In genomic region chr1:176930981-176931500, GRCm38 (mm10) we compare ENCODE assay signal across 21 mouse cellular contexts.
DNase-seq lines count a peak whose midpoint lies in the region; ATAC-seq and TF ChIP-seq lines count a peak whose summit lies in the region.
"Had no signal": no experiment of that assay in that cellular context is flagged by ENCODE, and none has a peak within 500 bp of the region (broad histone marks: within the 10 kb centered on the region; RNA-seq: fewer than 3 reads in every experiment).

No protein-coding gene starts in this region.

- H3K9ac ChIP-seq in hindbrain, embryonic 15.5 days, result no peak overlapping the region
- H3K9ac ChIP-seq in hindbrain, embryonic 13.5 days, result no peak overlapping the region
- H3K9ac ChIP-seq: embryonic facial prominence, embryonic 15.5 days; heart, embryonic 13.5 days; hindbrain, embryonic 12.5 days had no signal

- no peak overlapping the region for H3K4me2 ChIP-seq in hindbrain, embryonic 15.5 days
- H3K4me2 ChIP-seq in hindbrain, embryonic 13.5 days, result no peak overlapping the region
- H3K4me2 ChIP-seq: embryonic facial prominence, embryonic 15.5 days; heart, embryonic 13.5 days; hindbrain, embryonic 12.5 days had no signal

- no peak for ATAC-seq in hindbrain, embryonic 15.5 days (ENCODE audit: low FRiP score, low read depth)
- ATAC-seq in hindbrain, embryonic 13.5 days (ENCODE audit: low FRiP score), result no peak
- ATAC-seq: CD4-positive, CD25-positive, alpha-beta regulatory T cell, adult 4 months had no signal

- no peaks in the 10 kb centered on the region for H3K27me3 ChIP-seq in cerebellum, adult 2 months (ENCODE audit: control insufficient read depth, insufficient read depth, low read length)
- no peaks in the 10 kb centered on the region for H3K27me3 ChIP-seq in hindbrain, embryonic 15.5 days
- no peaks in the 10 kb centered on the region for H3K27me3 ChIP-seq in hindbrain, embryonic 13.5 days
- H3K27me3 ChIP-seq: embryonic facial prominence, embryonic 15.5 days; heart, embryonic 13.5 days; hindbrain, embryonic 12.5 days had no signal

- no peaks in the 10 kb centered on the region for H3K9me3 ChIP-seq in hindbrain, embryonic 15.5 days
- no peaks in the 10 kb centered on the region for H3K9me3 ChIP-seq in hindbrain, embryonic 13.5 days
- H3K9me3 ChIP-seq: embryonic facial prominence, embryonic 15.5 days; G1E; heart, embryonic 13.5 days; hindbrain, embryonic 12.5 days had no signal

- peak overlapping the region; percentile 94 for H3K27ac ChIP-seq in cerebellum, adult 2 months (ENCODE audit: insufficient read depth, low read length)
- H3K27ac ChIP-seq in hindbrain, embryonic 15.5 days (replicated peaks), result peak overlapping the region; percentile 38
- no peak overlapping the region; the same call in 1 of the 2 replicates for H3K27ac ChIP-seq in hindbrain, embryonic 13.5 days
- H3K27ac ChIP-seq in left cerebral cortex, adult 2 months, result peak overlapping the region; percentile 94
- H3K27ac ChIP-seq: embryonic facial prominence, embryonic 15.5 days; gastrocnemius, adult 2 months; heart, embryonic 13.5 days; hindbrain, embryonic 12.5 days had no signal

- TF ChIP-seq CTCF in cerebellum, adult 2 months (IDR thresholded peaks at IDR 0.05; ENCODE audit: borderline replicate concordance, insufficient read depth, low read depth, low read length), result no peak
- no peak for TF ChIP-seq CTCF in left cerebral cortex, adult 2 months (IDR thresholded peaks at IDR 0.05)

- peak overlapping the region; percentile 15 for H3K4me3 ChIP-seq in cerebellum, adult 2 months (replicated peaks; ENCODE audit: insufficient read depth, low read depth, low read length)
- no peak overlapping the region for H3K4me3 ChIP-seq in hindbrain, embryonic 15.5 days
- H3K4me3 ChIP-seq in hindbrain, embryonic 13.5 days, result no peak overlapping the region
- 0 out of 2 replicates have a peak overlapping the region, but pooled peaks have one; percentile 1 for H3K4me3 ChIP-seq in left cerebral cortex, adult 2 months
- H3K4me3 ChIP-seq: embryonic facial prominence, embryonic 15.5 days; erythroblast, embryonic 14.5 days; gastrocnemius, adult 2 months; heart, embryonic 13.5 days; hindbrain, embryonic 12.5 days had no signal

- WGBS in cerebellum, adult 2 months, result 16% methylated on average over 4 of the region's 4 CpGs
- 65% methylated on average over 4 of the region's 4 CpGs for WGBS in hindbrain, embryonic 15.5 days
- WGBS in hindbrain, embryonic 13.5 days, result 84% methylated on average over 4 of the region's 4 CpGs

- no peak for DNase-seq in cerebellum, adult 2 months
- no peak for DNase-seq in cerebellum, adult 9-11 months
- no peak for DNase-seq in left cerebral cortex, adult 2 months (ENCODE audit: extremely low spot score in 1 of 2, low spot score in 2 of 2)
- no peak for DNase-seq in left cerebral cortex, postnatal 14 days (ENCODE audit: low spot score in 2 of 2)
- no peak for DNase-seq in kidney, postnatal 4 days
- DNase-seq: adrenal gland, adult 8-10 months; adrenal gland, postnatal 36 days; B cell, adult 2 months; embryo, embryonic 11 days; gastrocnemius, adult 2 months; gastrocnemius, postnatal 25 days; heart, postnatal 36 days; kidney, adult 11 months had no signal

- H3K4me1 ChIP-seq in cerebellum, adult 2 months (ENCODE audit: control insufficient read depth, insufficient read depth, low read length), result peaks cover 44% of the 10 kb centered on the region
- H3K4me1 ChIP-seq in hindbrain, embryonic 15.5 days (replicated peaks), result peaks cover 24% of the 10 kb centered on the region
- H3K4me1 ChIP-seq in hindbrain, embryonic 13.5 days (replicated peaks), result peaks cover 13% of the 10 kb centered on the region; the same call in 1 of the 2 replicates

- no peaks in the 10 kb centered on the region for H3K36me3 ChIP-seq in hindbrain, embryonic 15.5 days
- no peaks in the 10 kb centered on the region for H3K36me3 ChIP-seq in hindbrain, embryonic 13.5 days
- H3K36me3 ChIP-seq: embryonic facial prominence, embryonic 15.5 days; heart, embryonic 13.5 days; hindbrain, embryonic 12.5 days had no signal

- TF ChIP-seq POLR2A in cerebellum, adult 2 months (IDR thresholded peaks at IDR 0.05; ENCODE audit: borderline replicate concordance, insufficient read depth, low read length), result no peak

- intact Hi-C loops in left cerebral cortex, adult 2 months (cut with DNase I), result loop anchor here (5.0 to 10.0 kb wide), 2 partner anchors 214 to 516 kb away; no protein-coding TSS in a partner anchor
- intact Hi-C loops in left cerebral cortex, postnatal 14 days (cut with DNase I), result loop anchor here (5.0 kb wide), 2 partner anchors 49 to 516 kb away; no protein-coding TSS in a partner anchor

Comparison
In these comparisons a context has a peak if more than half of its experiments do, and no peak if none do; other contexts are left out.
1. H3K4me3 ChIP-seq: peak in cerebellum, adult 2 months (single experiment) and left cerebral cortex, adult 2 months (single experiment); none in hindbrain, embryonic 15.5 days (single experiment) and hindbrain, embryonic 13.5 days (single experiment).